Mouse (Mus musculus) neural tube, embryonic 13.5 days (tissue): Measurements from ENCODE around the gene Ptov1. TPM values are rescaled to one million over a fixed set of nuclear protein-coding genes. Genes with fewer than 3 reads are reported as not detected.

Experiments used
- ATAC-seq: fragments of 200-750 bp; cut with Nextera tagmentation; 2 replicates; pipeline ENCODE4 v1.8.0; 2017; ENCODE audit warnings: low read depth, mild to moderate bottlenecking, moderate TSS enrichment, moderate library complexity
- H3K27ac ChIP-seq: fragments of 300-500 bp; sonication (generic); replicated peaks from 2 replicates; pipeline ENCODE4 v1.5.1; 2015; ENCODE audit warnings: moderate library complexity, mild to moderate bottlenecking, inconsistent platforms
- H3K27me3 ChIP-seq: fragments of 300-500 bp; sonication (generic); 2 replicates; pipeline ENCODE4 v1.6.1; 2015; ENCODE audit warnings: mild to moderate bottlenecking, inconsistent platforms
- H3K36me3 ChIP-seq: fragments of 300-500 bp; sonication (generic); 2 replicates; pipeline ENCODE4 v1.6.1; 2015; ENCODE audit warnings: mild to moderate bottlenecking, inconsistent platforms
- H3K4me1 ChIP-seq: fragments of 300-500 bp; sonication (generic); replicated peaks from 2 replicates; pipeline ENCODE4 v1.6.1; 2015; ENCODE audit warnings: inconsistent platforms
- H3K4me2 ChIP-seq: fragments of 300-500 bp; sonication (generic); 2 replicates; pipeline ENCODE4 v1.6.1; 2015; ENCODE audit warnings: inconsistent platforms, mild to moderate bottlenecking, moderate library complexity
- H3K4me3 ChIP-seq: fragments of 300-500 bp; sonication (generic); 2 replicates; pipeline ENCODE4 v1.5.1; 2015; ENCODE audit warnings: mild to moderate bottlenecking, inconsistent platforms
- H3K9ac ChIP-seq: fragments of 300-500 bp; sonication (generic); 2 replicates; pipeline ENCODE4 v1.6.1; 2015; ENCODE audit warnings: moderate library complexity, mild to moderate bottlenecking, inconsistent platforms
- H3K9me3 ChIP-seq: fragments of 300-500 bp; sonication (generic); 2 replicates; pipeline ENCODE4 v1.6.1; 2016; ENCODE audit warnings: inconsistent platforms
- WGBS: fragments of 180-500 bp; shearing (Covaris S2); methylation state at CpG from one replicate; pipeline ENCODE4 v1.1.7; 2015; 5-methylcytosine and 5-hydroxymethylcytosine counted together
- polyA plus RNA-seq: library from polyadenylated mRNA; unstranded; fragments of >200 nt; fragmentation: Nextera tagmentation; extraction: Ambion mirVana; gene quantifications from 2 replicates; pipeline ENCODE4 v1.2.1, GENCODE M21; 2015

Gene Ptov1
- polyA plus RNA-seq, 1 experiment from 2014 or later: 515 TPM

- peak overlapping the region; percentile 72 for H3K9ac ChIP-seq
- H3K9me3 ChIP-seq: no peaks in the 10 kb centered on the region
- peak overlapping the region; percentile 54 for H3K4me3 ChIP-seq
- H3K27me3 ChIP-seq: no peaks in the 10 kb centered on the region
- H3K4me2 ChIP-seq: peak overlapping the region; percentile 68
- H3K27ac ChIP-seq: peak overlapping the region; percentile 98
- WGBS: 33% methylated on average over 10 of the region's 10 CpGs
- no peak for ATAC-seq
- peaks cover 28% of the 10 kb centered on the region for H3K36me3 ChIP-seq
- peaks cover 61% of the 10 kb centered on the region for H3K4me1 ChIP-seq
Observed at GRCm38 (mm10) chr7:44896499-44896898, 26.9 kb upstream of the Ptov1 start.

GRCm38 (mm10) chr7:44895593-44896434 is 26.2 kb upstream of the Ptov1 start, which contains the start of gene Fuz:
Gene Fuz (plus strand): TSS chr7:44896079.
- peak; percentile 82 for ATAC-seq
- Histone ChIP-seq H3K36me3 (peaks cover 21% of the 10 kb centered on the region), H3K4me2 (peak within 1 kb of the TSS; percentile 68), H3K9ac (peak within 1 kb of the TSS; percentile 72), H3K4me1 (peaks cover 61% of the 10 kb centered on the region), H3K27ac (peak within 1 kb of the TSS; percentile 98), H3K4me3 (peak within 1 kb of the TSS; percentile 54), H3K9me3 (no peaks in the 10 kb centered on the region), H3K27me3 (no peaks in the 10 kb centered on the region)
- under 1% methylated on average over 34 of the region's 34 CpGs for WGBS

DNA sequence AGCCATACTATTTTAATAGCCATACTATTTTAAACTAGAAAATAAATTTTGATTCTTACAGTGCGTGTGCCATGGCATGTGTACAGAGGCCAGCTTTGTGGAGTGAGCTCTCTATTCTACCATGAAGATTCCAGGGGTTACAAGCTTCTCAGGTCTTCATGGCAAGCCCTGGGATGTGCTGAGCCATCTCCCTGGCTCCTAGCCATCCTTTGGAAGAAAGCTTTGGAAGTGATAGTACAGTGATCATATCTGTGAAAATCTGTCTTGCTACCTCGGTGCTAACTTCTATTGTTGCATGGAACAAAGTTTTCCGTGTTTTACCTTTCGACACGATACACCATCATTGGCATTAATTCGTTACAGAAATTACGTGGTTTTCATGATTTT is 25.6 kb upstream of the Ptov1 start:
- no peaks in the 10 kb centered on the region for H3K27me3 ChIP-seq
- ATAC-seq: no peak
- H3K27ac ChIP-seq: peak overlapping the region; percentile 98
- no peaks in the 10 kb centered on the region for H3K9me3 ChIP-seq
- H3K36me3 ChIP-seq: peaks cover 21% of the 10 kb centered on the region
- WGBS: 23% methylated on average over 7 of the region's 7 CpGs
- peak overlapping the region; percentile 60 for H3K9ac ChIP-seq
- H3K4me1 ChIP-seq: peaks cover 64% of the 10 kb centered on the region
- peak overlapping the region; percentile 68 for H3K4me2 ChIP-seq
- peak overlapping the region; percentile 54 for H3K4me3 ChIP-seq

GRCm38 (mm10) chr7:44894175-44894574 is 24.6 kb upstream of the Ptov1 start:
- H3K27ac ChIP-seq: peak overlapping the region; percentile 98
- WGBS: 89% methylated on average over 3 of the region's 3 CpGs
- H3K4me3 ChIP-seq: no peak overlapping the region
- no peaks in the 10 kb centered on the region for H3K9me3 ChIP-seq
- ATAC-seq: no peak
- no peaks in the 10 kb centered on the region for H3K27me3 ChIP-seq
- no peak overlapping the region for H3K9ac ChIP-seq
- peaks cover 72% of the 10 kb centered on the region for H3K4me1 ChIP-seq
- no peak overlapping the region for H3K4me2 ChIP-seq
- H3K36me3 ChIP-seq: peaks cover 18% of the 10 kb centered on the region

- WGBS: 11% methylated on average over 8 of the region's 8 CpGs
- Histone ChIP-seq H3K36me3 (peaks cover 23% of the 10 kb centered on the region), H3K4me1 (peaks cover 74% of the 10 kb centered on the region), H3K4me3 (peak overlapping the region; percentile 93), H3K9ac (peak overlapping the region; percentile 34; the same call in 1 of the 2 replicates), H3K27me3 (no peaks in the 10 kb centered on the region), H3K4me2 (peak overlapping the region; percentile 54), H3K9me3 (no peaks in the 10 kb centered on the region), H3K27ac (peak overlapping the region; percentile 98)
- no peak for ATAC-seq
Observed at GRCm38 (mm10) chr7:44893197-44893596, 23.6 kb upstream of the Ptov1 start.

DNA sequence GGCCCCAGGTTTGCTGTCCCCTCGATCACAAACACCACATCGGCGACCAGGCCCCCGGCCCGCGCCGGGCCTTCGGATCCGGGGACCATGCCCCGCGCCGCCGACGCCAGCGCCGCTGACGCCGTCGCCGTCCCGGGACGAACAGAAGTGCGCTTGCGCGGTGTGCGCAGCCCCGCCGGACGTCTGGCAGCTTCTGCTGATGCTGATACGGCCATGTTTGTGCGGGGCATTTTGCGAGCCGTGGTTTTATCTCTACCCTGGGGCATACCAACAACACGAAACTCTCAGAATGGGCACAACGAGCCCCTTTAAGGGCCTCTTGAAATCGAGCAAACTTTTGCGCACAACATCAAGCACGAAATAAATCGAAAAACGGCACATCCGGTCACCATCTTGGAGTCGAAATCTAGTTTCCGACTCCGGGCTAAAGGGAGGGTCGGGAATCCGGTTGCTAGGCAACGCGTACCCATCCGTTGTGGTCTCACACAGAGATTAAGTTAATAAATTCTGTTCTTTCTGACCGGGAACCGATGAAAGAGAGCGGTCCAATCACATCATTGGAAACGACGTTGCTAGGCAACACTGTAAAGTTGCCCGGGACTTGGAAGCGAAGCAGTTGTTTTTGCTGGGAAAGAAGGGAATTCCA is 22.8 kb upstream of the Ptov1 start, which contains the start of gene Med25:
Med25 (minus strand) TSS at position 437 of the 646 bp plus-strand sequence.
- peaks cover 73% of the 10 kb centered on the region for H3K4me1 ChIP-seq
- H3K27me3 ChIP-seq: no peaks in the 10 kb centered on the region
- under 1% methylated on average over 56 of the region's 56 CpGs for WGBS
- peak; percentile 64 for ATAC-seq
- H3K4me2 ChIP-seq: peak within 1 kb of the TSS; percentile 98
- peak within 1 kb of the TSS; percentile 98 for H3K27ac ChIP-seq
- peaks cover 28% of the 10 kb centered on the region for H3K36me3 ChIP-seq
- H3K4me3 ChIP-seq: peak within 1 kb of the TSS; percentile 93
- H3K9ac ChIP-seq: peak within 1 kb of the TSS; percentile 96
- H3K9me3 ChIP-seq: no peaks in the 10 kb centered on the region

- H3K4me2 ChIP-seq: peak overlapping the region; percentile 98
- no peaks in the 10 kb centered on the region for H3K9me3 ChIP-seq
- peaks cover 68% of the 10 kb centered on the region for H3K4me1 ChIP-seq
- H3K36me3 ChIP-seq: peaks cover 32% of the 10 kb centered on the region
- ATAC-seq: no peak
- peak overlapping the region; percentile 96 for H3K9ac ChIP-seq
- no peaks in the 10 kb centered on the region for H3K27me3 ChIP-seq
- WGBS: 23% methylated on average over 6 of the region's 6 CpGs
- H3K27ac ChIP-seq: peak overlapping the region; percentile 98
- peak overlapping the region; percentile 93 for H3K4me3 ChIP-seq
Observed at GRCm38 (mm10) chr7:44891611-44892010, 22.0 kb upstream of the Ptov1 start.

DNA sequence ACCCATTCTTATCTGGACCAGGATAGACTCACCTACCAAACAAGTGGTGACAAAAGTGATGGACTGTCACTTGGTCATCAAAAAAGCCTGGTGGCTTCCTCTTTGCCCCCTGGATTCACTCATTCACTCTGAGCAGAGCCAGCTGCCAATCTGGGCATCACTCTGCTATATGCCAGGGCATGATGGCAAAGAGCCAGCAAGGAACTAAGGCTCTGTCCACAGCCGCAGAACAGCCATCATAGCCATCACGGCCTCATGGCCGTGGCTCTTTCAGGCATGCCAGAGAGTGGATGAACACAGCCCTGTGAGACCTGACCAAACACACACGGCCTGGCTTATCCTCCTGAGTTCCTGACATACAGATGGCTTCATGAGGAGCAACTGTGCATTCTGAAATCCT is 21.1 kb upstream of the Ptov1 start:
- WGBS: 70% methylated on average over 4 of the region's 4 CpGs
- H3K27ac ChIP-seq: no peak overlapping the region; the same call in 1 of the 2 replicates
- H3K4me1 ChIP-seq: peaks cover 63% of the 10 kb centered on the region

DNA sequence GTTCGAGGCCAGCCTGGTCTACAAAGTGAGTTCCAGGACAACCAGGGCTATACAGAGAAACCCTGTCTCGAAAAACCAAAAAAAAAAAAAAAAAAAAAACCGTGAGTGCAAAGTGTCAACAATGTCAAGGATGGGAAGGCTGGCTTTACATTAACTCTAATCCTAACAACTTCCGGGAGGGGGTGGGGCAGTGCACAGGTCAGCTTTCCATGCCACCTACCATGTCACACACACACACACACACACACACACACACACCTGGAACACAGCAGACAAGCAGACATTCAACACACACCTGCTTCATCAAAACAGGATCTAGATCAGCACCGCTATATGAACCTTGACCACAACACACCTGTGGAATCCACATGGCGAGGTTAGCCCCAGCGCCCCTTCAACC is 20.6 kb upstream of the Ptov1 start:
- Histone ChIP-seq H3K9me3 (no peaks in the 10 kb centered on the region), H3K27me3 (no peaks in the 10 kb centered on the region), H3K27ac (no peak overlapping the region), H3K36me3 (peaks cover 44% of the 10 kb centered on the region), H3K4me2 (peak overlapping the region; percentile 98), H3K4me1 (peaks cover 61% of the 10 kb centered on the region), H3K4me3 (peak overlapping the region; percentile 93), H3K9ac (peak overlapping the region; percentile 96; the same call in 1 of the 2 replicates)
- ATAC-seq: no peak
- 93% methylated on average over 7 of the region's 7 CpGs for WGBS

More for the DNA sequence above, 21.1 kb upstream of the Ptov1 start:
- H3K27me3 ChIP-seq: no peaks in the 10 kb centered on the region
- H3K36me3 ChIP-seq: peaks cover 38% of the 10 kb centered on the region
- no peaks in the 10 kb centered on the region for H3K9me3 ChIP-seq
- H3K4me3 ChIP-seq: peak overlapping the region; percentile 93
- peak overlapping the region; percentile 98 for H3K4me2 ChIP-seq
- no peak for ATAC-seq
- H3K9ac ChIP-seq: peak overlapping the region; percentile 96

DNA sequence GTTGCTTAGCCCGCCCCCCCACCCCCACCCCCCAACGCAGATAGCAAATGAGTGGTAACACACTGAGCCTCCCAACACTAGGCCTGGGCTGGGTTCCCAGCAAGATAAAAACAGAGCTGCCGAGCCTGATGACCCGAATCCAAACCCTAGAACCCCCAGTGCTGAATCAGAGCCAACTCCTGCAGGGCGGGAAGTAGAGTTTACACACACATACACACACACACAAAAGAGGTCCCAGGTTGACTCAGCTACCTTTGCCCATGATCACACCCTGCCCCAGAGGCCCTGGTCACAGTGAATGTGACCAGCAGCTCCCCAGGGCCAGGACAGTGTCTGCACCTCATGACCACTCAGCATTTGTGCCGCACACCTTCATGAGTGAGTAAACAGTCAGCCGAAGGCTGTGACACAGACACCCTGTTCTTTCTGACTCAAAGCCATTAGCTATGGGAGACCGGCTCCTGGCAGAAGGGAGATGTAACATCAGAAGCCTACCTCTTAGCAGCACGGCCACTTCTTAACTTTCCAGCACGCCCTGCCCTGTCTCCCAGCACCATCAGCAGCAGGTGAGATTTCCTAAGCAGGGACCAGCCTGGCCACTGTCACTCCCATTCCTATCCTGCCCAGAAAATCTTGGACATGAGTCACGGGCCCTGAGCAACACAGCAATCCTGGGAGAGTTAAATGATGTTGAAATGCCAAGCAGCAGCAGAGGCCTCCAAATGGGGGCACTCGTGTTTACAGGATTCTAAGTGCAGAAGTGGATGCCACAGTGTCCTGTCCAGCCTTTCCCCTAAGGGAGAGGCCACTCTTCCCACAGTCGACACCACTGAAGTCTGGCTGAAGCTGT is 18.9 kb upstream of the Ptov1 start:
- Histone ChIP-seq H3K9ac (peak overlapping the region; percentile 34; the same call in 1 of the 2 replicates), H3K36me3 (peaks cover 60% of the 10 kb centered on the region), H3K9me3 (no peaks in the 10 kb centered on the region), H3K4me3 (no peak overlapping the region), H3K4me2 (0 out of 2 replicates have a peak overlapping the region, but pooled peaks have one; percentile 3), H3K27ac (no peak overlapping the region), H3K4me1 (peaks cover 44% of the 10 kb centered on the region), H3K27me3 (no peaks in the 10 kb centered on the region)
- ATAC-seq: no peak
- 87% methylated on average over 13 of the region's 13 CpGs for WGBS

DNA sequence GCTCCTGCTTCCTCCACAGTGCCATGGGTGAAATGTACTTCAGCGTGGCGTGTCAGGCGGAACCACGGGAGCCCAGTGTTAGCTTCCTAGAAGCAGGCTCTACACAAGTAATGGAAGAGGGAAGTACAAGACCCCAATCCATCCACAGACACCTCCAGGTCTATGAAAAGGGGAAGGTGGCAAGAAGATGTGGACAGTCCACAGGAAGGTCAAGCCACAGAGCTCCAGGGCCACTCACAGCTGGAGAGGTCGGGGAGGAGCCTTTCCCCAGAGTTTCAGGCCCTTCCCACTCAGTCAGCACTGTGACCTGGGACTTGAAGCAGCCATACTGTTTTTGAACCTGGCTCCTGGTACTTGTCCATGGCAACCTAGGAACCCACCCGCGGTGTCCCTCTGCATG is 17.4 kb upstream of the Ptov1 start:
- no peak overlapping the region for H3K27ac ChIP-seq
- H3K27me3 ChIP-seq: no peaks in the 10 kb centered on the region
- WGBS: 87% methylated on average over 7 of the region's 7 CpGs
- H3K4me3 ChIP-seq: no peak overlapping the region
- H3K4me2 ChIP-seq: no peak overlapping the region
- 0 out of 2 replicates have a peak overlapping the region, but pooled peaks have one; percentile 8 for H3K9ac ChIP-seq
- no peak for ATAC-seq
- H3K36me3 ChIP-seq: peaks cover 75% of the 10 kb centered on the region
- H3K9me3 ChIP-seq: no peaks in the 10 kb centered on the region
- peaks cover 38% of the 10 kb centered on the region for H3K4me1 ChIP-seq
